In genomic region chr15:3346682-3347081, GRCm38 (mm10) we compare ENCODE assay signal across 25 mouse cellular contexts. TPM values are rescaled to one million over a fixed set of nuclear protein-coding genes. Genes with fewer than 3 reads are reported as not detected.
DNase-seq lines count a peak whose midpoint lies in the region; ATAC-seq and TF ChIP-seq lines count a peak whose summit lies in the region.
"Had no signal": no experiment of that assay in that cellular context is flagged by ENCODE, and none has a peak within 500 bp of the region (broad histone marks: within the 10 kb centered on the region; RNA-seq: fewer than 3 reads in every experiment).

No protein-coding gene starts in this region.

- peaks cover 10% of the 10 kb centered on the region for H3K36me3 ChIP-seq in heart, embryonic 12.5 days
- H3K36me3 ChIP-seq in lung, embryonic 14.5 days (ENCODE audit: insufficient read depth), result peaks cover 7% of the 10 kb centered on the region; the same call in 1 of the 2 replicates
- no peaks in the 10 kb centered on the region for H3K36me3 ChIP-seq in lung, embryonic 16.5 days (ENCODE audit: control insufficient read depth, insufficient read depth, low read length)
- H3K36me3 ChIP-seq: embryonic facial prominence, embryonic 10.5 days; embryonic facial prominence, embryonic 12.5 days; forebrain, embryonic 15.5 days; G1E had no signal

- no peak overlapping the region for H3K4me3 ChIP-seq in heart, embryonic 12.5 days
- H3K4me3 ChIP-seq in lung, embryonic 14.5 days (ENCODE audit: low read depth, low read length), result no peak overlapping the region
- no peak overlapping the region for H3K4me3 ChIP-seq in lung, embryonic 16.5 days (ENCODE audit: low read length)
- H3K4me3 ChIP-seq in lung, adult 2 months (replicated peaks; ENCODE audit: extremely low read depth, low read depth, low read length), result no peak overlapping the region
- H3K4me3 ChIP-seq: embryonic facial prominence, embryonic 10.5 days; embryonic facial prominence, embryonic 12.5 days; forebrain, embryonic 13.5 days; forebrain, embryonic 15.5 days had no signal

- H3K9ac ChIP-seq in heart, embryonic 12.5 days, result no peak overlapping the region
- H3K9ac ChIP-seq in lung, embryonic 14.5 days, result no peak overlapping the region
- H3K9ac ChIP-seq in lung, embryonic 16.5 days (ENCODE audit: low read length), result no peak overlapping the region
- H3K9ac ChIP-seq: embryonic facial prominence, embryonic 12.5 days; forebrain, embryonic 13.5 days; forebrain, embryonic 15.5 days had no signal

- no peak overlapping the region for H3K4me2 ChIP-seq in heart, embryonic 12.5 days
- H3K4me2 ChIP-seq in lung, embryonic 14.5 days, result no peak overlapping the region
- no peak overlapping the region for H3K4me2 ChIP-seq in lung, embryonic 16.5 days (ENCODE audit: low read depth, low read length)
- H3K4me2 ChIP-seq: embryonic facial prominence, embryonic 12.5 days; forebrain, embryonic 13.5 days; forebrain, embryonic 15.5 days had no signal

- TF ChIP-seq POLR2A in lung, adult 2 months (IDR thresholded peaks at IDR 0.05; ENCODE audit: borderline replicate concordance, extremely low read depth, low read depth, low read length), result no peak

- no peaks in the 10 kb centered on the region for H3K9me3 ChIP-seq in heart, embryonic 12.5 days (replicated peaks)
- no peaks in the 10 kb centered on the region for H3K9me3 ChIP-seq in lung, embryonic 14.5 days (ENCODE audit: low read depth, low read length)
- H3K9me3 ChIP-seq in lung, embryonic 16.5 days (ENCODE audit: control insufficient read depth, low read length), result no peaks in the 10 kb centered on the region
- H3K9me3 ChIP-seq: embryonic facial prominence, embryonic 10.5 days; embryonic facial prominence, embryonic 12.5 days; forebrain, embryonic 13.5 days; forebrain, embryonic 15.5 days; G1E had no signal

- no peak overlapping the region for H3K27ac ChIP-seq in heart, embryonic 12.5 days (ENCODE audit: poor library complexity, severe bottlenecking)
- no peak overlapping the region for H3K27ac ChIP-seq in lung, embryonic 14.5 days (ENCODE audit: low read depth)
- H3K27ac ChIP-seq in lung, embryonic 16.5 days (ENCODE audit: low read length), result no peak overlapping the region
- H3K27ac ChIP-seq: embryonic facial prominence, embryonic 10.5 days; embryonic facial prominence, embryonic 12.5 days; forebrain, embryonic 13.5 days; forebrain, embryonic 15.5 days had no signal

- no peaks in the 10 kb centered on the region for H3K27me3 ChIP-seq in heart, embryonic 12.5 days (replicated peaks)
- H3K27me3 ChIP-seq in lung, embryonic 14.5 days (ENCODE audit: insufficient read depth, low read length), result no peaks in the 10 kb centered on the region
- H3K27me3 ChIP-seq in lung, embryonic 16.5 days (ENCODE audit: control insufficient read depth, insufficient read depth, low read depth, low read length), result no peaks in the 10 kb centered on the region
- H3K27me3 ChIP-seq: CH12.LX; embryonic facial prominence, embryonic 12.5 days; forebrain, embryonic 13.5 days; forebrain, embryonic 15.5 days; Patski had no signal

- ATAC-seq in heart, embryonic 12.5 days (ENCODE audit: insufficient number of reproducible peaks, low FRiP score), result no peak
- ATAC-seq in lung, embryonic 14.5 days (ENCODE audit: insufficient read depth), result peak; percentile 24; the same call in 1 of the 2 replicates
- ATAC-seq in lung, embryonic 16.5 days (ENCODE audit: low read depth), result peak; percentile 71
- ATAC-seq: activated CD4-positive, CD25-positive, alpha-beta regulatory T cell, adult 4 months; CD4-positive, CD25-positive, alpha-beta regulatory T cell, adult 4 months; forebrain, embryonic 13.5 days; forebrain, embryonic 15.5 days; Patski had no signal

- H3K4me1 ChIP-seq in heart, embryonic 12.5 days (replicated peaks), result peaks cover 9% of the 10 kb centered on the region
- H3K4me1 ChIP-seq in lung, embryonic 14.5 days (ENCODE audit: insufficient read depth), result no peaks in the 10 kb centered on the region
- H3K4me1 ChIP-seq in lung, embryonic 16.5 days (replicated peaks; ENCODE audit: control insufficient read depth, insufficient read depth, low read length), result peaks cover 9% of the 10 kb centered on the region
- peaks cover 7% of the 10 kb centered on the region; the same call in 1 of the 2 replicates for H3K4me1 ChIP-seq in lung, adult 2 months (ENCODE audit: control insufficient read depth, insufficient read depth, low read length)
- H3K4me1 ChIP-seq: embryonic facial prominence, embryonic 10.5 days; embryonic facial prominence, embryonic 12.5 days; forebrain, embryonic 13.5 days; forebrain, embryonic 15.5 days had no signal

- 77% methylated on average over 3 of the region's 3 CpGs for WGBS in heart, embryonic 12.5 days
- 25% methylated on average over 3 of the region's 3 CpGs for WGBS in lung, embryonic 14.5 days
- 36% methylated on average over 3 of the region's 3 CpGs for WGBS in lung, embryonic 16.5 days
- WGBS in lung, adult 2 months, result 44% methylated on average over 3 of the region's 3 CpGs

- peak; percentile 3 for DNase-seq in heart, adult 11 months
- DNase-seq in lung, embryonic 14.5 days, result peak; percentile 70
- DNase-seq in lung, postnatal 14 days, result no peak
- no peak for DNase-seq in lung, adult 2 months
- DNase-seq: adrenal gland, adult 8-10 months; adrenal gland, postnatal 14 days; adrenal gland, postnatal 36 days; B cell, adult 2 months; cerebellum, adult 11-12 months; cerebellum, adult 2 months; cerebellum, adult 9-10 months; cerebellum, postnatal 10 days; cerebellum, postnatal 25 days had no signal

- TF ChIP-seq CTCF in lung, embryonic 14.5 days (IDR thresholded peaks at IDR 0.05; ENCODE audit: low read depth), result no peak
- TF ChIP-seq CTCF in lung, adult 2 months (IDR thresholded peaks at IDR 0.05; ENCODE audit: insufficient read depth, low read length), result no peak

RNA-seq across cellular contexts. Expression of gene Ccdc152, which starts 43.4 kb away (rescaled TPM):
- polyA plus RNA-seq in heart, embryonic 12.5 days (2016; fragmentation: Nextera tagmentation; extraction: Ambion mirVana), result 0.14 TPM in 1 of 2 replicates, not detected in the other
- 0.15 and 0.30 TPM in 2 replicates for polyA plus RNA-seq in lung, embryonic 14.5 days (2014; fragmentation: Nextera tagmentation; extraction: Ambion mirVana)
- 0.28 TPM in 1 of 2 replicates, not detected in the other for polyA plus RNA-seq in lung, embryonic 16.5 days (2015; fragmentation: Nextera tagmentation; extraction: Ambion mirVana)
- 0.66 and 0.98 TPM in 2 replicates for polyA plus RNA-seq in lung, adult 2 months (2012; rRNA removed)
- polyA plus RNA-seq: embryonic facial prominence, embryonic 12.5 days; forebrain, embryonic 11.5 days; forebrain, embryonic 13.5 days; forebrain, embryonic 15.5 days; G1E had no signal

Comparison
In these comparisons a context has a peak if more than half of its experiments do, and no peak if none do; other contexts are left out.
1. DNase-seq: peak in heart, adult 11 months (single experiment) and lung, embryonic 14.5 days (single experiment); none in lung, postnatal 14 days (single experiment) and lung, adult 2 months (single experiment).